Mouse (Mus musculus): Measurements from ENCODE around the gene Slc22a12.

Gene Slc22a12

GRCm38 (mm10) chr19:6515448-6515847, 27.4 kb downstream of the Slc22a12 start:
- no peak for DNase-seq (ENCODE audit: low spot score)

GRCm38 (mm10) chr19:6514940-6515339, 27.9 kb downstream of the Slc22a12 start:
- DNase-seq (ENCODE audit: low spot score) = no peak

- DNase-seq (ENCODE audit: low spot score) = no peak
Measured at GRCm38 (mm10) chr19:6513389-6514139, 29.3 kb downstream of the Slc22a12 start.

- DNase-seq (ENCODE audit: low spot score) = no peak
Measured at GRCm38 (mm10) chr19:6510546-6510945, 32.3 kb downstream of the Slc22a12 start.

GRCm38 (mm10) chr19:6509881-6510280, 33.0 kb downstream of the Slc22a12 start:
- no peak for DNase-seq (ENCODE audit: low spot score)

- DNase-seq (ENCODE audit: low spot score) = no peak
Measured at GRCm38 (mm10) chr19:6507393-6507792, 35.4 kb downstream of the Slc22a12 start.

GRCm38 (mm10) chr19:6504656-6505045, 38.2 kb downstream of the Slc22a12 start:
- no peak for DNase-seq (ENCODE audit: low spot score)

GRCm38 (mm10) chr19:6503926-6504655, 38.7 kb downstream of the Slc22a12 start:
- peak; percentile 64 for DNase-seq (ENCODE audit: low spot score)

GRCm38 (mm10) chr19:6502543-6503319, 40.1 kb downstream of the Slc22a12 start:
- peak; percentile 72 for DNase-seq (ENCODE audit: low spot score)

- DNase-seq (ENCODE audit: low spot score) = no peak
Measured at GRCm38 (mm10) chr19:6502035-6502541, 40.7 kb downstream of the Slc22a12 start.

GRCm38 (mm10) chr19:6500636-6501025, 42.2 kb downstream of the Slc22a12 start:
- DNase-seq (ENCODE audit: low spot score) = no peak

- DNase-seq (ENCODE audit: low spot score) = no peak
Measured at GRCm38 (mm10) chr19:6499860-6500635, 42.8 kb downstream of the Slc22a12 start.

GRCm38 (mm10) chr19:6498350-6499131, 44.3 kb downstream of the Slc22a12 start:
- DNase-seq (ENCODE audit: low spot score) = no peak

GRCm38 (mm10) chr19:6497803-6498202, 45.0 kb downstream of the Slc22a12 start:
- DNase-seq (ENCODE audit: low spot score) = no peak

GRCm38 (mm10) chr19:6497150-6497801, 45.6 kb downstream of the Slc22a12 start:
- no peak for DNase-seq (ENCODE audit: low spot score)

GRCm38 (mm10) chr19:6496462-6497149, 46.2 kb downstream of the Slc22a12 start:
- DNase-seq (ENCODE audit: low spot score) = no peak

- DNase-seq (ENCODE audit: low spot score) = no peak
Measured at GRCm38 (mm10) chr19:6495714-6496113, 47.1 kb downstream of the Slc22a12 start.

GRCm38 (mm10) chr19:6494504-6495170, 48.2 kb downstream of the Slc22a12 start:
- no peak for DNase-seq (ENCODE audit: low spot score)

- DNase-seq (ENCODE audit: low spot score) = no peak
Measured at GRCm38 (mm10) chr19:6494032-6494431, 48.8 kb downstream of the Slc22a12 start.

Measured in adipocyte (in vitro differentiated cells).